Mouse (Mus musculus): ENCODE measurements at regions not wholly inside any gene's neighbourhood (a gene's known extent, or its start where the extent isn't known, plus 50 kb on each side); places are given as distances from the start of the nearest gene placed in this dataset.
A peak's percentile ranks its signal among the peaks of the same experiment; 100 is the strongest.

DNA sequence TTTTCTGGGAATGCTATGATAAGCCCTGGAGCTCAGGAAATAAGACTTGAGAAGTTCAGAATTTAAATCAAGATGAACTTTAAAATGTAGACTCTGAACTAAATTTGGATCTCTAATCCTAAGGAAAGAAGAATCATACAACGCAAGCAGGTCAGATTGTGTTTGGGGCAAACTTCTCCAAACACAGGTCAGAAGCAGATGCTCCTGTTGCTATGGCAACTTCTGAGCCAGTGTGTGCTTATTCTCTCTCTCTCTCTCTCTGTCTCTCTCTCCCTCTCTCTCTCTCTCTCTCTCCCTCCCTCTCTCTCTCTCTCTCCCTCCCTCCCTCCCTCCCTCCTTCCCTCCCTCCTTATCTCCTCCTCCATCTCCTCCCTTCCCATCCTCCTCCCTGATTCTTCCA is 304.7 kb downstream of the Gm10295 start:
- Histone ChIP-seq H3K36me3 (ENCODE audit: control insufficient read depth, insufficient read depth, low read length) (no peaks in the 10 kb centered on the region), H3K9me3 (replicated peaks; ENCODE audit: control insufficient read depth, low read length) (no peaks in the 10 kb centered on the region), H3K4me2 (no peak overlapping the region), H3K27ac (ENCODE audit: low read depth, low read length) (no peak overlapping the region), H3K27me3 (ENCODE audit: control insufficient read depth, insufficient read depth, low read length) (no peaks in the 10 kb centered on the region), H3K4me3 (ENCODE audit: low read depth, low read length) (no peak overlapping the region), H3K4me1 (ENCODE audit: control insufficient read depth, insufficient read depth, low read length) (no peaks in the 10 kb centered on the region), H3K9ac (ENCODE audit: low read depth, low read length) (no peak overlapping the region)
- WGBS (ENCODE audit: insufficient replicate concordance), result 69% methylated on average over 1 of the region's 1 CpGs
- ATAC-seq (replicated peaks; ENCODE audit: insufficient number of reproducible peaks, low FRiP score, low TSS enrichment), result no peak

DNA sequence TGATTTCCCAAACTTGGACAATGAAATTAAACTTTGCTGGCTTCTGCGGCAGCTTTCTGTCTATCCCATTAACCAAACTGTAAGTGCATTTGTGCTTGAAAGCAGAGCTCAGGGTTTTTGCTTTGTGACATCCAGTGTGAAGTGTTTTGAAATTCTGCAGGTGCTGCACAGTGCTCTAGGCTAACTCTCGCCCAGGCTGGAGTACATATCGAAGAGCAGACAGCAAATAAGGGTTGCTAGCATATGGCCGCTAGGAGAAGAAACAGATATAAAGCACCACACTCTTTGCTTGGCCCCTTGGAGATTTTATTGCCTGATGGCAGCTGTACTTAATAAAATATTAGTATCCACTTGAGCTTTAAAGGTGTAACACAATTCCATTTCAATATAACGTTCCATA is 307.5 kb downstream of the Gm10295 start:
- Histone ChIP-seq H3K36me3 (ENCODE audit: control insufficient read depth, insufficient read depth, low read length) (no peaks in the 10 kb centered on the region), H3K9ac (ENCODE audit: low read depth, low read length) (no peak overlapping the region), H3K4me3 (ENCODE audit: low read depth, low read length) (no peak overlapping the region), H3K9me3 (replicated peaks; ENCODE audit: control insufficient read depth, low read length) (no peaks in the 10 kb centered on the region), H3K27ac (ENCODE audit: low read depth, low read length) (no peak overlapping the region), H3K27me3 (ENCODE audit: control insufficient read depth, insufficient read depth, low read length) (no peaks in the 10 kb centered on the region), H3K4me1 (ENCODE audit: control insufficient read depth, insufficient read depth, low read length) (no peaks in the 10 kb centered on the region), H3K4me2 (no peak overlapping the region)
- 69% methylated on average over 5 of the region's 5 CpGs for WGBS (ENCODE audit: insufficient replicate concordance)
- ATAC-seq (replicated peaks; ENCODE audit: insufficient number of reproducible peaks, low FRiP score, low TSS enrichment), result no peak

DNA sequence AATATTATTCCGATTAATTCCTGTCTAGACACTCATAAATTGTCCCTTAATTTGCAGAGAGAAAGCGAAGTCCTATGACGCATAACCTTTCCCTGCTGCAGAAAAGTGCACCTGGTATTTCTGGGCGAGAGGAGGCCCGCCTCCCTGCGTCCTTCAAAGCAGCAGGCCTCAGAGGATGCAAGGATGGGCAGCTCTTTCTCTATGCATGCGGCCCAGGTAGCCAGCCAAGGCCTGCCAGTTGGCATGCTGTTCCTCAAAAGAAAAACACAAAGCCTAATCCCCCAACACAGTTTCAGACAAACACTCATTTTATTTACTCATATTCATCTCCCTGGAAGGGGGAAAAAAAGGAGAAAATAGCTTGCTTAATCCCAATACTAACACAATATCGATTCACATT is 308.2 kb downstream of the Gm10295 start:
- Histone ChIP-seq H3K36me3 (ENCODE audit: control insufficient read depth, insufficient read depth, low read length) (no peaks in the 10 kb centered on the region), H3K9me3 (replicated peaks; ENCODE audit: control insufficient read depth, low read length) (no peaks in the 10 kb centered on the region), H3K9ac (ENCODE audit: low read depth, low read length) (no peak overlapping the region), H3K4me3 (ENCODE audit: low read depth, low read length) (no peak overlapping the region), H3K4me1 (ENCODE audit: control insufficient read depth, insufficient read depth, low read length) (no peaks in the 10 kb centered on the region), H3K27me3 (ENCODE audit: control insufficient read depth, insufficient read depth, low read length) (no peaks in the 10 kb centered on the region), H3K27ac (ENCODE audit: low read depth, low read length) (no peak overlapping the region), H3K4me2 (no peak overlapping the region)
- WGBS (ENCODE audit: insufficient replicate concordance), result 70% methylated on average over 8 of the region's 8 CpGs
- ATAC-seq (replicated peaks; ENCODE audit: insufficient number of reproducible peaks, low FRiP score, low TSS enrichment), result no peak

DNA sequence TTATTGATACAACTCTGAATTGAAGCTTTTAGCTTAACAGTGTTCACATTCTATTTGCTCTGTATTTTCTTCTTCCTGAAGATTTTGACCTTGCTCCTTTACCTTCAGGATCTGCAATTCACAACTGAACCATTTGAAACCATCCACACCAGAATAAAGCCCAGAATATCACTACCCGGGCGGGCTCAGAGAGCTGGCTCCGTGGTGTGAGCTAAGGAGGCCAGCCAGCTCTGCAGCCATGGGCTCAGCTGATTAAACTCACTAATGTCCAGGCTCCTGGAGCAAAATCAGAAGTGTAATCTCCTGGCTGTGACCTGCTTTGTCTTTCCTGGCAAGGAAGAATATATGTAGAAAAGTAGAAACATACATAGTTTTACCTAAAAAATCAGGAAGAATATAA is 309.9 kb downstream of the Gm10295 start:
- WGBS (ENCODE audit: insufficient replicate concordance), result 82% methylated on average over 3 of the region's 3 CpGs
- no peaks in the 10 kb centered on the region for H3K27me3 ChIP-seq (ENCODE audit: control insufficient read depth, insufficient read depth, low read length)
- H3K4me3 ChIP-seq (ENCODE audit: low read depth, low read length), result no peak overlapping the region
- H3K4me2 ChIP-seq, result no peak overlapping the region
- no peak overlapping the region for H3K9ac ChIP-seq (ENCODE audit: low read depth, low read length)
- H3K27ac ChIP-seq (ENCODE audit: low read depth, low read length), result no peak overlapping the region
- H3K9me3 ChIP-seq (replicated peaks; ENCODE audit: control insufficient read depth, low read length), result no peaks in the 10 kb centered on the region
- H3K36me3 ChIP-seq (ENCODE audit: control insufficient read depth, insufficient read depth, low read length), result no peaks in the 10 kb centered on the region
- ATAC-seq (replicated peaks; ENCODE audit: insufficient number of reproducible peaks, low FRiP score, low TSS enrichment), result no peak
- H3K4me1 ChIP-seq (ENCODE audit: control insufficient read depth, insufficient read depth, low read length), result no peaks in the 10 kb centered on the region

DNA sequence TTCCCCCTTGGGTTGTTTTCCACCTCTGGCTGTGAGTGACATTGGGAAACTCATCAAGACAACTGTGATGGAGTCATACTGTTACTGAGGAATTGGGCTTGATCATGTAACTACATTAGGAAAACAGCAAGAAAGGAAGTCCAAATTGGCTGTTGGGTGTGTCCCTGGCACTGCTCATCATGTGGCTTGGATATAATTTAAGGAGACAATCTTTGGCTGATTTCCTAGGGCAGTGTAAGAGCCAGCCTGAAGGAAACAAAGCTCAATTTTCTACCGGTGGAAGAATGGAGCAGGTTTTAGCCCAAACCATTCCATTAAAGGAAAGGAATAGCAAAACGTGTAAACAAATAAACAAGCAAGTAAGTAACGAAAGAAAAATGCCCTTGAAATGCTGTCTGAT is 310.4 kb downstream of the Gm10295 start:
- H3K36me3 ChIP-seq (ENCODE audit: control insufficient read depth, insufficient read depth, low read length), result no peaks in the 10 kb centered on the region
- 69% methylated on average over 3 of the region's 3 CpGs for WGBS (ENCODE audit: insufficient replicate concordance)
- H3K9ac ChIP-seq (ENCODE audit: low read depth, low read length), result no peak overlapping the region
- H3K27me3 ChIP-seq (ENCODE audit: control insufficient read depth, insufficient read depth, low read length), result no peaks in the 10 kb centered on the region
- ATAC-seq (replicated peaks; ENCODE audit: insufficient number of reproducible peaks, low FRiP score, low TSS enrichment), result no peak
- H3K27ac ChIP-seq (ENCODE audit: low read depth, low read length), result no peak overlapping the region
- H3K4me3 ChIP-seq (ENCODE audit: low read depth, low read length), result no peak overlapping the region
- H3K4me1 ChIP-seq (ENCODE audit: control insufficient read depth, insufficient read depth, low read length), result no peaks in the 10 kb centered on the region
- no peaks in the 10 kb centered on the region for H3K9me3 ChIP-seq (replicated peaks; ENCODE audit: control insufficient read depth, low read length)
- H3K4me2 ChIP-seq, result no peak overlapping the region

DNA sequence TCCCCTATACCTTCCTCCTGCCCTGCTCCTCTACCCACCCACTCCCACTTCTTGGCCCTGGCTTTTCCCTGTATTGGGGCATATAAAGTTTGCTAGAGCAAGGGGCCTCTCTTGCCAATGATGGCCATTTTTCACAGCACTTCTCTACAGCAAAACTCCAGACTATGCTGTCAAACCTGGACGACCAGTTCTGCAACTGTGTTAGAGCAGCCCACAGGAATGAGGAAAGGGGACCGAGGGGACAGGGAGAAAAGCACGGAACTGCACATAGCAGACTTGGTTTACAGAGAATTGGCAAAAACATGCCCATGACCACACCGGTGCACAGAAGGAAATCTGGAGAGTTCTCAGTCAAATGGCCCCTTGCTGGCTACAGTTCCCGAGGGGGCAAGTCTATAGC is 312.7 kb downstream of the Gm10295 start:
- H3K36me3 ChIP-seq (ENCODE audit: control insufficient read depth, insufficient read depth, low read length), result no peaks in the 10 kb centered on the region
- H3K9me3 ChIP-seq (replicated peaks; ENCODE audit: control insufficient read depth, low read length), result no peaks in the 10 kb centered on the region
- no peak overlapping the region for H3K4me3 ChIP-seq (ENCODE audit: low read depth, low read length)
- no peak for ATAC-seq (replicated peaks; ENCODE audit: insufficient number of reproducible peaks, low FRiP score, low TSS enrichment)
- H3K27ac ChIP-seq (ENCODE audit: low read depth, low read length), result no peak overlapping the region
- no peak overlapping the region for H3K4me2 ChIP-seq
- H3K9ac ChIP-seq (ENCODE audit: low read depth, low read length), result no peak overlapping the region
- no peaks in the 10 kb centered on the region for H3K4me1 ChIP-seq (ENCODE audit: control insufficient read depth, insufficient read depth, low read length)
- WGBS (ENCODE audit: insufficient replicate concordance), result 72% methylated on average over 5 of the region's 5 CpGs
- H3K27me3 ChIP-seq (ENCODE audit: control insufficient read depth, insufficient read depth, low read length), result no peaks in the 10 kb centered on the region

DNA sequence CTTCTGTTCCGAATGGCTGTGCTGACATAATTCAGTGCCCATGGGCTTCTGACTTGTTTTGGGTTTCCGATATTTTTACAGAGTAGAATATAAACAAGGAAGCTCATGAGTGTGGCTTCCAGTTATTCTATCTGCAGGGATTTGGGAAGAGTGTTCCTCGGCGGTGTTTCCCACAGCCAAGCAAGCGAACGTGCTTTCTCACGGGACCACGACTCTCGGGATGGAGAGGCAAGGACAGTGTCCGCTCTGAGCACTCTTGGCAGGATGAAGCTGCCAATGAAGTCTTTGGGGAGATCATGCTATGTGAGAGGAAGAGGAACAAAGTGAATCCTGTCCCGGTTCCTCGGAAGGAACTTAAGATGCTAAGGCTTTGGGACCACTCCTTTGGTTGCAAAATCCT is 318.2 kb downstream of the Gm10295 start:
- Histone ChIP-seq H3K36me3 (ENCODE audit: control insufficient read depth, insufficient read depth, low read length) (no peaks in the 10 kb centered on the region), H3K4me1 (ENCODE audit: control insufficient read depth, insufficient read depth, low read length) (no peaks in the 10 kb centered on the region), H3K4me3 (ENCODE audit: low read depth, low read length) (no peak overlapping the region), H3K9ac (ENCODE audit: low read depth, low read length) (no peak overlapping the region), H3K27me3 (ENCODE audit: control insufficient read depth, insufficient read depth, low read length) (no peaks in the 10 kb centered on the region), H3K4me2 (no peak overlapping the region), H3K9me3 (replicated peaks; ENCODE audit: control insufficient read depth, low read length) (no peaks in the 10 kb centered on the region), H3K27ac (ENCODE audit: low read depth, low read length) (no peak overlapping the region)
- WGBS (ENCODE audit: insufficient replicate concordance), result 76% methylated on average over 12 of the region's 12 CpGs
- no peak for ATAC-seq (replicated peaks; ENCODE audit: insufficient number of reproducible peaks, low FRiP score, low TSS enrichment)

DNA sequence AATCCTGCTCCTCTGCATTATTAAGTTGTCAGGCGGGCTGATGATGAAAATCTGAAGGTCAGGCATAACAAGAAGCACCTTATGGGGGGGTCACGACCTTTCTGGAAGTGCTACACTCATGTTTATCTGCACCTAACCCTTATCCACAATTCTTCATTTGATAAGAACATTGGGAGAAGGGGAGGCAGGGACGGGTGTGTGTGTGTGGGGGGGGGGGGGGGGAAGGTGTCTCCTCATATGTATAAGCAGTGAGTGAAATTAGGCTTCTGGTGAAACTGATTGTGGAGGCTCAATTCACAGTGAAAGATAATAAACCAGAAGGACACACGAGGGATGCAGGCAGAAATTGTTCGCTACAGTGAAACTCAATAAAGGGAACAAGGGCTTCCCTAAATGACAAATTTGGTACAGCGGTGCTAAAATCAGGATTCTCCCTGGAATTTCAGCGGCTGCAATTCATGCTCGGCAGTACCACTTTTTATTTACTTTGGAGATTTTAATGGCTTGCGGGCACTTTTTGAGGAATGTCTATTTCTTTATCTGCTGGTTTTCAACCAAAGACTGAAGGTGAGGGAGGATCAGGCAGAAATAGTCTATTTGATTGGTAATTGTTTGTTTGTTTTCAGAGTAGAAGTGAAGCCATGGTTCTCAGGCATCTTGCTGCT is 327.2 kb downstream of the Gm10295 start:
- H3K27ac ChIP-seq (ENCODE audit: low read depth, low read length), result no peak overlapping the region
- H3K4me3 ChIP-seq (ENCODE audit: low read depth, low read length), result peak overlapping the region; percentile 36
- H3K9me3 ChIP-seq (replicated peaks; ENCODE audit: control insufficient read depth, low read length), result peaks cover 5% of the 10 kb centered on the region; the same call in 1 of the 2 replicates
- 11% methylated on average over 9 of the region's 9 CpGs for WGBS (ENCODE audit: insufficient replicate concordance)
- H3K27me3 ChIP-seq (ENCODE audit: control insufficient read depth, insufficient read depth, low read length), result no peaks in the 10 kb centered on the region
- 0 out of 2 replicates have a peak overlapping the region, but pooled peaks have one; percentile 46 for H3K9ac ChIP-seq (ENCODE audit: low read depth, low read length)
- H3K36me3 ChIP-seq (ENCODE audit: control insufficient read depth, insufficient read depth, low read length), result no peaks in the 10 kb centered on the region
- peak overlapping the region; percentile 66 for H3K4me2 ChIP-seq
- peaks cover 4% of the 10 kb centered on the region; the same call in 1 of the 2 replicates for H3K4me1 ChIP-seq (ENCODE audit: control insufficient read depth, insufficient read depth, low read length)
- no peak for ATAC-seq (replicated peaks; ENCODE audit: insufficient number of reproducible peaks, low FRiP score, low TSS enrichment)

DNA sequence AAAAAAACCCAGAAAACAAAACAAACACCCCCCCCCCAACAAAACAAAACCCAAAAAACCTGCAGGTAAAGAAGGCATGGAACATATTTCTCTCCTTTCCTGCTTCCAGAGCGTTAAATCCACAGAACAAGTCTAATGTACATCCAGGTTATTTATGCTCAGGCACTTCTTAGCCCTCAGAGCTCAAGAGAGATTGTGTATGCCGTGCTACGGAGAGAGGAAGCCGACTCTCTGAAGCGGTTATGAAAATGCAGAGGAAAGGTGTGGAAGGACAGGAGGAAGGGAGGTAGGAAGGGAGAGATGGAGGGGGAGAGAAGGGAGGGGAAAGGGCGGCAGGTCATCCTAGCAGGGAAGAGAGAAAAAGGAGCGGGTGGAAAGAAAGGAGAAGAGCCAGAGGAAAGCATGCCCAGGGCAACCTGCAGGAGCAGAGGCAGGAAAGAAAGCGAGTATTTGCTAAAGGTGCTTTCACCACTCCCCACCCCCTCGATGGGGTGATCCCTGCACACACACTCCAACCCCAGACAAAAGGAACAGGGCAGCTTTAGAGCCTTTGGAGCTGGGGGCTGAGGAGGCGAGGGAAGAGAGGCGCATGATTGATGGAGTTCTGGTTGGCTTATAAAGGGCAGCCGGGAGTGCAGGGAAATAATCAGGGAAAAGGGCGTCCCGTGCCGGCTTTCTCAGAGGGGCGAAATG is 327.9 kb downstream of the Gm10295 start:
- Histone ChIP-seq H3K4me3 (ENCODE audit: low read depth, low read length) (peak overlapping the region; percentile 36), H3K9ac (ENCODE audit: low read depth, low read length) (peak overlapping the region; percentile 46; the same call in 1 of the 2 replicates)
- no peak for ATAC-seq (replicated peaks; ENCODE audit: insufficient number of reproducible peaks, low FRiP score, low TSS enrichment)

More for the DNA sequence above, 327.9 kb downstream of the Gm10295 start:
- peaks cover 4% of the 10 kb centered on the region; the same call in 1 of the 2 replicates for H3K4me1 ChIP-seq (ENCODE audit: control insufficient read depth, insufficient read depth, low read length)
- WGBS (ENCODE audit: insufficient replicate concordance), result 6% methylated on average over 16 of the region's 16 CpGs
- peak overlapping the region; percentile 66 for H3K4me2 ChIP-seq
- no peaks in the 10 kb centered on the region for H3K36me3 ChIP-seq (ENCODE audit: control insufficient read depth, insufficient read depth, low read length)
- H3K27me3 ChIP-seq (ENCODE audit: control insufficient read depth, insufficient read depth, low read length), result no peaks in the 10 kb centered on the region
- no peak overlapping the region for H3K27ac ChIP-seq (ENCODE audit: low read depth, low read length)
- H3K9me3 ChIP-seq (replicated peaks; ENCODE audit: control insufficient read depth, low read length), result peaks cover 5% of the 10 kb centered on the region; the same call in 1 of the 2 replicates

Measured in heart, embryonic 11.5 days (tissue).